Mouse (Mus musculus) T-cell, adult 2 months (primary cell): ENCODE measurements around the gene Adprm.
"Not testable (repeated sequence)": the region's sequence is repeated elsewhere in the genome, so short reads cannot be mapped to it uniquely, and the experiment has no call there.

ENCODE experiments used
- DNase-seq: peaks from one replicate; pipeline ENCODE4 v3.0.0; 2022; ENCODE audit warnings: low spot score

Gene Adprm

GRCm38 (mm10) chr11:67023191-67023590 is 29.2 kb downstream of the Adprm start:
- DNase-seq: not testable (repeated sequence)

GRCm38 (mm10) chr11:67022354-67023115 is 29.9 kb downstream of the Adprm start:
- no peak for DNase-seq

- peak; percentile 43 for DNase-seq
These were observed 31.4 kb downstream of the Adprm start for GRCm38 (mm10) chr11:67020948-67021347.

GRCm38 (mm10) chr11:67019711-67020475 is 32.5 kb downstream of the Adprm start:
- no peak for DNase-seq

GRCm38 (mm10) chr11:67017801-67018591 is 34.4 kb downstream of the Adprm start:
- no peak for DNase-seq

GRCm38 (mm10) chr11:67011635-67012034 is 40.8 kb downstream of the Adprm start:
- DNase-seq: no peak

GRCm38 (mm10) chr11:67010430-67010829 is 42.0 kb downstream of the Adprm start:
- no peak for DNase-seq

GRCm38 (mm10) chr11:67008528-67008927 is 43.9 kb downstream of the Adprm start:
- DNase-seq: no peak

- DNase-seq: no peak
These were observed 44.4 kb downstream of the Adprm start for GRCm38 (mm10) chr11:67007961-67008360.

GRCm38 (mm10) chr11:67002911-67003310 is 49.5 kb downstream of the Adprm start:
- no peak for DNase-seq

- no peak for DNase-seq
These were observed 50.7 kb downstream of the Adprm start for GRCm38 (mm10) chr11:67001717-67002116.

GRCm38 (mm10) chr11:67000671-67001070 is 51.7 kb downstream of the Adprm start:
- no peak for DNase-seq

GRCm38 (mm10) chr11:66998467-66999403 is 53.7 kb downstream of the Adprm start:
- DNase-seq: no peak

GRCm38 (mm10) chr11:66996446-66996845 is 55.9 kb downstream of the Adprm start:
- DNase-seq: no peak

GRCm38 (mm10) chr11:66993674-66994073 is 58.7 kb downstream of the Adprm start:
- DNase-seq: no peak

- DNase-seq: no peak
These were observed 60.2 kb downstream of the Adprm start for GRCm38 (mm10) chr11:66992150-66992549.
